Mouse (Mus musculus) embryonic fibroblast, embryonic 13.5 days (primary cell): ENCODE data around the gene Ankrd44.

Experiments used
- CTCF ChIP-seq: IDR thresholded peaks from 2 replicates; pipeline ENCODE4 v1.5.1; 2011; ENCODE audit warnings: mild to moderate bottlenecking, control low read depth, low read length, moderate library complexity, borderline replicate concordance; ENCODE audit not compliant: insufficient read depth
- POLR2A ChIP-seq: IDR thresholded peaks from 2 replicates; pipeline ENCODE4 v1.6.1; 2011; ENCODE audit warnings: low read depth, mild to moderate bottlenecking, control low read depth, low read length, moderate library complexity

DNA sequence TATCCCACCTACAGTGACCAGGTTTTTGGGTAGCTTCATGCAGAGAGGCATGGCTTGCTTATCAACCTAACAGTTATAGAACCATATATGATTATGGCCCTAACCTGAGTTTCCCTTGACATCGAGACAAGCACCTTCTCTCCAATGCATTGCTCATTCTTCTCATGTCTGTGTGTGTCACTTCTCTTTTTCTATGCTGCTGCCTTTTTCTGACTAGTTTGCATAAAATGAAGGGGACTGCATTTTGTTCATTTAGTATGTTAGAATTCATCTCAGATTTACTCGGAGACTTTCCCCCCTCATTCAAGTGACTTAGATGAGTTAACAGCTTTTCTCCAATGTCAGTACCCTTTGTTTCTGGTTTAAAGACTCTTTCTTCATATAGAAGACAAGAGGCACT, 288.8 kb downstream of the Ankrd44 start:
- TF ChIP-seq CTCF (no peak), POLR2A (no peak)
